Mouse (Mus musculus): ENCODE measurements at regions not wholly inside any gene's neighbourhood (a gene's known extent, or its start where the extent isn't known, plus 50 kb on each side); places are given as distances from the start of the nearest gene placed in this dataset.
A peak's percentile ranks its signal among the peaks of the same experiment; 100 is the strongest.
"Not testable (repeated sequence)": the region's sequence is repeated elsewhere in the genome, so short reads cannot be mapped to it uniquely, and the experiment has no call there.

GRCm38 (mm10) chr9:33681129-33681528 is 804.6 kb upstream of the Kirrel3 start:
- intact Hi-C loops (cut with DNase I): no loop called here
- DNase-seq: peak; percentile 38

DNA sequence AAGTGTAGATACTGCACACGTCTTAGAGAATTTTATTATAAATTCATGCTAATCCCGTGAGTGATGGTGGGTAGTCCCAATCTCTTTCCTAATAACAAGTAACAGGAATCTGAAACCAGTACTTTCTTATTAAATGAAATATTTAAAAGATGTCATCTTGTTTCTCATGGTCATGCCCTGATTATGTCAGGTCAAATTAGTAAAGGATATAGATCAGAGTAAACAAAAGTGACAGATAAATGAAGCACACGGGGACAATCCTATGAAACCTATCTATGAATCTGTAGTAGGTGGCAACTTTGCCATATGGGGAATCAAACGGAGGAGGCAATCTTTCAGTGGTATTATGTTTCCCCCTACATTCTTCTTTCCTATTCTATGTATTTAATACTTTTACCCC is 794.0 kb upstream of the Kirrel3 start:
- intact Hi-C loops (cut with DNase I): no loop called here
- no peak for DNase-seq

- DNase-seq: no peak
- intact Hi-C loops (cut with DNase I): no loop called here
These were observed 768.1 kb upstream of the Kirrel3 start for GRCm38 (mm10) chr9:33717614-33718013.

- DNase-seq: no peak
- intact Hi-C loops (cut with DNase I): no loop called here
These were observed 760.9 kb upstream of the Kirrel3 start for GRCm38 (mm10) chr9:33724811-33725210.

DNA sequence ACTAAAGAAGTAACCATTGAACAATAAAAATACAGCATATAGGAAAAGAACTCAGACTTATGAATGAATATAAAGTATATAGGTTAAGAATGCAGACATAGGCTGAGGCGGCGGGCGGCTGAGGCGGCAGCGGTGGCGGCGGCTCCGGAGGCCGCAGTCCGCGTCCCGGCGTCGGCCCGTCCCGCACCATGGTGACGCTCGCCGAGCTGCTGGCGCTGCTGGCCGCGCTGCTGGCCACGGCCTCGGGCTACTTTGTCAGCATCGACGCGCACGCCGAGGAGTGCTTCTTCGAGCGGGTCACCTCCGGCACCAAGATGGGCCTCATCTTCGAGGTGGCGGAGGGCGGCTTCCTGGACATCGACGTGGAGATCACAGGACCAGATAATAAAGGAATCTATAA is 757.6 kb upstream of the Kirrel3 start:
- DNase-seq; intact Hi-C loops (cut with DNase I): not testable (repeated sequence)

DNA sequence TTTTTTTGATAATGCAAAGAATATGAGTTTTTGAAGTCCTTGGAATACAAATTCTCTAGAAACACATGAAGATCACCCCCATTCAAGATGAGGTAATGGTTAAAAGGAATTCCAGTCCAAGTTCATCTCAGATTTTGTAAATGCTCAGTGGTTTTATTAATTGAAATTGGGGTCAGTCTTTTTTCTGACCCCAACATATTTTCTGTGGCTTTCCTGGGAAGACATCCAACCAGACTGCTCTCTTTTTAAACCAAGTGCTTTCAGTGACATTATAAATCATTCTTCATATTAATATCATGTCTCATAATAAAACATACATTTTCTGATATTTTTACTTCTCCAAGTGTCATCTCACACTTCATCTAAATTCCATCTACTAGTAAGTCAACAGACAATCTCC is 725.0 kb upstream of the Kirrel3 start:
- no peak for DNase-seq
- intact Hi-C loops (cut with DNase I): no loop called here

- no peak for DNase-seq
- intact Hi-C loops (cut with DNase I): no loop called here
These were observed 719.5 kb upstream of the Kirrel3 start for GRCm38 (mm10) chr9:33766235-33766634.

DNA sequence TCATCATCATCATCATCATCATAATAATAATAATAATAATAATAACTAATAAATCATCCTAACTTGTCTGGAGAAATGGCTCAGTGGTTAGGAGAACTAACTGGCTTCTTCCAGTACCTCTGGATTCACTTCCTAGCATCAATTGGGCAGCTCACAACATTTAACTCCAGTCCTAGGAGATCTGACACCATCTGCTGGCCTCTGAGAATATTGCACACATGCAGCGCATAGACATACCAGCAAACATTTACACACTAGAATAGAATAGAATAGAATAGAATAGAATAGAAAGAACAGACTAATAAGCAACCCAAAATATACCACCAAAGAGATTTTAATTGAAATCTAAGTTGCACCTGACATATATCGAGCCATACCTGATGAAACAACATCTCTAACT is 715.9 kb upstream of the Kirrel3 start:
- DNase-seq: peak; percentile 5
- intact Hi-C loops (cut with DNase I): no loop called here

- intact Hi-C loops (cut with DNase I): no loop called here
- no peak for DNase-seq
These were observed 711.5 kb upstream of the Kirrel3 start for GRCm38 (mm10) chr9:33774178-33774577.

DNA sequence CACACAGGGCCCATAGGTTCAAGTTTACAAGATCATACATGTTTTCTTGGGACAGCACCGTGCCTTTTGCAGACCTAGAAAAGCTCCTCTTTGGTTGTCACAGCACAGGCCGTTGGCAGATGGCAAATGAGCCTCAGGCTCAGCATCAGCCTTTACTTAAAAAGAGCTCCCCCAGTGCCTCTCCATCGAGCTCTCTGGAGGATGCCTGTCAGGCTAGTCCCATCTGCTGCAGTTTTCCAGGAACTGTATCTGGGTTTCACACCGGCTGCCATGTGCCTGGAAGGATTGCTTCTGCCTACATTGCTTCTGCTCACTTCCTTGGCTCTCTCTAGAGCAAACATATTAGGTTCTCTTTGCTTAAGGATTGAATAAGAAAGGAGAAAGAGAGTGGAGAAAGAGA is 695.1 kb upstream of the Kirrel3 start:
- peak; percentile 49 for DNase-seq
- intact Hi-C loops (cut with DNase I): no loop called here

GRCm38 (mm10) chr9:33800250-33800649 is 685.4 kb upstream of the Kirrel3 start:
- intact Hi-C loops (cut with DNase I): no loop called here
- no peak for DNase-seq

GRCm38 (mm10) chr9:33800763-33801162 is 684.9 kb upstream of the Kirrel3 start:
- intact Hi-C loops (cut with DNase I): no loop called here
- DNase-seq: no peak

DNA sequence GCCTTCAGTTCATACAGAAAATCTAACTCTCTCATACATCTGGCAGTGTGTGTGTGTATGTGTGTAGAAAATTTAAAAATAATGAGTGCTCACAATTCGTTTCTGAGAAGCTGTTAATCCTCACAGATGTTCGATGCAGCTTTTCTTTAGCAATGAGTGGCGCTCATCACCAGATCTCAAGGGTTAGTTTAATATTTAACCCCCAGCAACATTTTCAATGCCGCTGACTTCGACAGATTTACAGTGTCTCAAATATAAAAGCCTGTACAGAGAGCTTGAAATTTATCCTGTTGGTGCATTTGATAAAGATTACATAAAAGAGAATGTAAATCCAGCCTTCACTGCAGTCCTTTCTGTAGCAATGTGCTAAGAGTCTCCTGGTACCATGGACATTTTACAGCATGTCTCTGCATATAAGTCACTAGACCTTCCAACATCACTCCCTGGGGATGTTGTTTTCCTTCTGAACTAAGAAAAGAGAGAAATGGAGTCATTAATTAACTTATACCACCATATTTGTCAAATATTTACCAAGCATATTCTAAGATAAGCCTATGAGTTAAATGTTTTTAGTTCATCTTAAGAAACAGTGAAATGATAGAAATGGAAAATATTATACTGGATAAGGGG is 670.8 kb upstream of the Kirrel3 start:
- intact Hi-C loops (cut with DNase I): no loop called here
- DNase-seq: no peak

DNA sequence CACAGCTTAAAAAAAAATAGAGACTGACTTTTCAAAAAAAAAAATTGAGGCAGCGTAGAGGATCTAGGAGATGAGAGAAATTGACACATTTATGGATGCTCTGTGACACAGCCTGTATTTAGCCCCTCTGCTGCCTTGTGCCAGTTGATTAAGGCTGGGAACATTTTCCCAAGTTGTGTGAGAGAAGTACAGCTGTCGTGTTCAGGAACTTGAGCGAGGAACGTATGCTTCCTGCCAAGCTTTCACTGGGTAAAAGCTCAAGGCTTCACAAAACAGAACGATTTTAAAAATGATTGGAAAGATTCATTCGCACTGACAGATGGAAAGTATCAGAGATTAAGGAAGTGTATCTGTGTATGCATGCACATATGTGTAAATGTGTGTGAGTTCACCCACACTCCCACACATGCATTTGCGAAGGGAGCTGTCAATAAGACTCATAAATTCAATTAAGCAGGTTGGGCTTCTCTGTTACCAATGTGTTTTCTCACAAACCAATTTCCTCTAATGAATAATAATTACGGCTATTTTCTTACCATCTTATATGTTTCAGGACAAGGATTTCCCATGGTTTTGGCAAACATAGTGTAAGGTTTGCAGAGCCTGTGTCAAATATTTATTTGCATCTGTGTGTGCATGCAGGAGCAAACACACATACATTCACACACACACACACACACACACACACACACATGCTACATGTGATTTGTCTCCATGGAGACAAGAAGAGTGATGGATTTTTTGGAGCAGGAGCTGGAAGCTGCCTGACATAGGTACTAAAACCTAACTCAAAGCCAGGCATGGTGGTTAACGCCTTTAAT is 662.9 kb upstream of the Kirrel3 start:
- DNase-seq: no peak
- intact Hi-C loops (cut with DNase I): no loop called here

DNA sequence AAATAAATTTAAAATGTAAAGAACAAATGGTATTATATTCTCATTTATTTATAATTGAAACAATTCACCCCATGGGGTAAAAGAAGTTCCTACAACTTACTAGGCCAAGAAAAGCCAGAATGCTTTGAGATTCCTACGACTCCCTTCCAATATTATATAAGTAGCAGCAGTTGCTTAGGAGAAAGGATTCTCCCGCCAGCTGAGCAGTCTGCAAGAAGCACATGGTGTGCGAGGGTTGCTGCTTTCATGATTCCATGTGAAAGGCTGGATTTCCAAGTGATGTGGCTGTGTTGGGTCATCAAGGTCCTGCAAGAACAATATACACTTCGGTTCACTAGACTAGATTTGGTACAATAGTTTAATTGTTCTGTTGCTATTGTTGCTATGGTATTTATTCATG is 659.6 kb upstream of the Kirrel3 start:
- intact Hi-C loops (cut with DNase I): no loop called here
- no peak for DNase-seq

GRCm38 (mm10) chr9:33827409-33827808 is 658.3 kb upstream of the Kirrel3 start:
- intact Hi-C loops (cut with DNase I): no loop called here
- no peak for DNase-seq

GRCm38 (mm10) chr9:33837666-33838380 is 647.9 kb upstream of the Kirrel3 start:
- no peak for DNase-seq
- intact Hi-C loops (cut with DNase I): no loop called here

- DNase-seq: no peak
- intact Hi-C loops (cut with DNase I): no loop called here
These were observed 636.1 kb upstream of the Kirrel3 start for GRCm38 (mm10) chr9:33849623-33850022.

DNA sequence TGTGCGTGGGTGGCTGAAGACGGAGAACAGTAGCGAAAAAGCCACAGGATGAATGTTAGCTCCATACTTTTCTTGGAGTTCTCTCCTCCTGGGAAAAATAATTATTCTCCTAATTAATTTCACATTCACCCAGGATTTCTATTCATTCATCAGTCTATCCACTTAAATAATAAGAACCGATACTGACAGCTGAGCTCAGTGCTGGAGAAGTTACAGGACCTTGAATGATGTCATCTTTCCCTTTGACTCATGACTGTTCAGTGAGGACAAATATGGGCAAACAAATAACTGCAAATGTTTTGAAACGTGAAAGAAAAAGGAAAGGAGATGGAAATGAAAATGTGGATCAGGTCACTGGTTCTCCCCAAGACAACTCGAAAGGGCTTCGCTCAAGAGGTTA is 635.7 kb upstream of the Kirrel3 start:
- intact Hi-C loops (cut with DNase I): no loop called here

DNA sequence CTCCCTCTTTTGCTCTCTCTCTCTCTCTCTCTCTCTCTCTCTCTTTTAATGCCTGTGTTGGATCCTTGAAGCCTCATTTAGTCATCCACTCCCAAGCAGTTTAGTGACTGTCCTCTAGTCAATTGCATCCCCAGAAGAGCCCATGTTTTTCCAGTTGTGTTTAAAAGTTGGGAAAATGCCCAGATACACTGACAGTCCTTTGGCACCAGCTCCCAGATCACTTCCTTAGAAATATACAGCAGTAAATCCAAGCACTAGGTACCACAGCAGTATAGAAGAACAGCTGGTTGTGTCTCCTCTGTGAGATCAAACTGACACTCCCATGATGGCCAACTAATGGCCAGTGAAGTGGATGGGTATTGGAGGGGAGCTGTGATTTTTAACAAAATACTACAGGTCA is 634.7 kb upstream of the Kirrel3 start:
- intact Hi-C loops (cut with DNase I): no loop called here

More for the DNA sequence above, 635.7 kb upstream of the Kirrel3 start:
- DNase-seq: no peak

DNA sequence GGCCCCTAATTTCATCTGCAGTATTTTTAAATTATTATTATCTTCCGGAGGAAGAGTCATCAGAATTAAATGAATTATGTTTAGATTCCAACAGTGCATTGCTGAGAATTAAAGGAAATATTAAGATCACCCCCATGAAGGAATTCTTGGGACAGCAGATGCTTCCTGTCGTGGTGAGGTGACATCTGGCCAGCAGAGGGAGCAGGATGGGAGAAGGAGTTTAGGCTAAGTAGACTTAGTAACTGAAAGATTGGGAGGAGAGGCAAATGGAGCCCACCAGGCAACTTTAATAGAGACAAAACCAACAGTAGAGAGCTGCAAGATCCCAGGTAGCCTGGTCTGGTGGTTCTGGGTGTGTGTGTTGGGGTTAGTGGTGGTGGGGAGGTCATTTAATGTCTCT is 629.5 kb upstream of the Kirrel3 start:
- intact Hi-C loops (cut with DNase I): no loop called here
- DNase-seq: peak; percentile 53

More for the DNA sequence above, 634.7 kb upstream of the Kirrel3 start:
- no peak for DNase-seq

- intact Hi-C loops (cut with DNase I): no loop called here
These were observed 627.2 kb upstream of the Kirrel3 start for GRCm38 (mm10) chr9:33858511-33858910.

More at GRCm38 (mm10) chr9:33858511-33858910, 627.2 kb upstream of the Kirrel3 start:
- DNase-seq: peak; percentile 4

Measured in left cerebral cortex, postnatal 4 days (tissue).